Mouse (Mus musculus): ENCODE measurements around the gene Axl. TPM values are rescaled to one million over a fixed set of nuclear protein-coding genes. Genes with fewer than 3 reads are reported as not detected.

The Axl gene
- polyA plus RNA-seq, 1 experiment from 2014 or later: 103 TPM

GRCm38 (mm10) chr7:25766108-25766507, 22.4 kb downstream of the Axl start:
- 0 out of 2 replicates have a peak, but pooled peaks cover 6% of the 10 kb centered on the region for H3K9me3 ChIP-seq
- no peaks in the 10 kb centered on the region for H3K4me1 ChIP-seq
- H3K9ac ChIP-seq: no peak overlapping the region
- H3K36me3 ChIP-seq: peaks cover 98% of the 10 kb centered on the region
- 86% methylated on average over 6 of the region's 6 CpGs for WGBS
- no peaks in the 10 kb centered on the region for H3K27me3 ChIP-seq
- H3K27ac ChIP-seq: no peak overlapping the region
- ATAC-seq (ENCODE audit: low FRiP score, low read depth): no peak
- no peak overlapping the region for H3K4me3 ChIP-seq
- no peak overlapping the region for H3K4me2 ChIP-seq (replicated peaks)

GRCm38 (mm10) chr7:25764221-25764620, 24.3 kb downstream of the Axl start:
- H3K4me3 ChIP-seq: no peak overlapping the region
- H3K4me2 ChIP-seq (replicated peaks): no peak overlapping the region
- no peak overlapping the region for H3K9ac ChIP-seq
- no peak overlapping the region for H3K27ac ChIP-seq
- H3K27me3 ChIP-seq: no peaks in the 10 kb centered on the region
- no peak for ATAC-seq (ENCODE audit: low FRiP score, low read depth)
- H3K36me3 ChIP-seq: peaks cover 97% of the 10 kb centered on the region
- H3K4me1 ChIP-seq: no peaks in the 10 kb centered on the region
- H3K9me3 ChIP-seq: 0 out of 2 replicates have a peak, but pooled peaks cover 6% of the 10 kb centered on the region
- WGBS: 42% methylated on average over 5 of the region's 5 CpGs

GRCm38 (mm10) chr7:25763678-25764077, 24.8 kb downstream of the Axl start:
- H3K36me3 ChIP-seq: peaks cover 97% of the 10 kb centered on the region
- H3K4me1 ChIP-seq: no peaks in the 10 kb centered on the region
- 0 out of 2 replicates have a peak, but pooled peaks cover 6% of the 10 kb centered on the region for H3K9me3 ChIP-seq
- 59% methylated on average over 11 of the region's 11 CpGs for WGBS
- ATAC-seq (ENCODE audit: low FRiP score, low read depth): no peak
- no peak overlapping the region for H3K9ac ChIP-seq
- no peaks in the 10 kb centered on the region for H3K27me3 ChIP-seq
- H3K4me2 ChIP-seq (replicated peaks): no peak overlapping the region
- H3K4me3 ChIP-seq: no peak overlapping the region
- no peak overlapping the region for H3K27ac ChIP-seq

- Histone ChIP-seq H3K9me3 (no peaks in the 10 kb centered on the region), H3K27me3 (no peaks in the 10 kb centered on the region), H3K9ac (no peak overlapping the region), H3K36me3 (peaks cover 85% of the 10 kb centered on the region), H3K4me3 (no peak overlapping the region), H3K4me2 (replicated peaks) (no peak overlapping the region), H3K4me1 (no peaks in the 10 kb centered on the region), H3K27ac (no peak overlapping the region)
- 89% methylated on average over 10 of the region's 10 CpGs for WGBS
- ATAC-seq (ENCODE audit: low FRiP score, low read depth): no peak
Observed at GRCm38 (mm10) chr7:25761354-25761753, 27.2 kb downstream of the Axl start.

- H3K4me2 ChIP-seq (replicated peaks): peak overlapping the region; percentile 89
- H3K4me3 ChIP-seq: peak overlapping the region; percentile 99
- H3K36me3 ChIP-seq: peaks cover 46% of the 10 kb centered on the region
- WGBS: under 1% methylated on average over 18 of the region's 18 CpGs
- ATAC-seq (ENCODE audit: low FRiP score, low read depth): peak; percentile 37
- no peaks in the 10 kb centered on the region for H3K9me3 ChIP-seq
- H3K4me1 ChIP-seq: peaks cover 22% of the 10 kb centered on the region
- H3K27ac ChIP-seq: peak overlapping the region; percentile 99
- H3K9ac ChIP-seq: peak overlapping the region; percentile 66
- no peaks in the 10 kb centered on the region for H3K27me3 ChIP-seq
Observed at GRCm38 (mm10) chr7:25756011-25756410, 32.5 kb downstream of the Axl start.

GRCm38 (mm10) chr7:25755468-25755833, 33.1 kb downstream of the Axl start:
- peaks cover 22% of the 10 kb centered on the region for H3K4me1 ChIP-seq
- peak overlapping the region; percentile 66 for H3K9ac ChIP-seq
- no peaks in the 10 kb centered on the region for H3K27me3 ChIP-seq
- peak overlapping the region; percentile 99 for H3K4me3 ChIP-seq
- H3K27ac ChIP-seq: peak overlapping the region; percentile 99
- WGBS: under 1% methylated on average over 15 of the region's 15 CpGs
- peaks cover 46% of the 10 kb centered on the region for H3K36me3 ChIP-seq
- H3K9me3 ChIP-seq: no peaks in the 10 kb centered on the region
- peak overlapping the region; percentile 89 for H3K4me2 ChIP-seq (replicated peaks)
- peak; percentile 52 for ATAC-seq (ENCODE audit: low FRiP score, low read depth)

- Histone ChIP-seq H3K9me3 (no peaks in the 10 kb centered on the region), H3K27ac (peak within 1 kb of the TSS; percentile 99), H3K9ac (peak within 1 kb of the TSS; percentile 97), H3K36me3 (peaks cover 44% of the 10 kb centered on the region), H3K4me1 (peaks cover 22% of the 10 kb centered on the region), H3K4me3 (peak within 1 kb of the TSS; percentile 99), H3K27me3 (no peaks in the 10 kb centered on the region), H3K4me2 (replicated peaks) (peak within 1 kb of the TSS; percentile 89)
- ATAC-seq (ENCODE audit: low FRiP score, low read depth): peak; percentile 94
- under 1% methylated on average over 55 of the region's 55 CpGs for WGBS
Observed at GRCm38 (mm10) chr7:25754738-25755467, 33.6 kb downstream of the Axl start, which contains the start of gene Hnrnpul1. Gene Hnrnpul1, minus strand, starts transcription at chr7:25754757.

GRCm38 (mm10) chr7:25754439-25754737, 34.1 kb downstream of the Axl start:
- Histone ChIP-seq H3K27me3 (no peaks in the 10 kb centered on the region), H3K4me3 (peak overlapping the region; percentile 99), H3K9me3 (no peaks in the 10 kb centered on the region), H3K9ac (peak overlapping the region; percentile 97), H3K4me1 (peaks cover 22% of the 10 kb centered on the region), H3K36me3 (peaks cover 45% of the 10 kb centered on the region), H3K27ac (peak overlapping the region; percentile 99), H3K4me2 (replicated peaks) (peak overlapping the region; percentile 82)
- WGBS: 0% methylated on average over 30 of the region's 30 CpGs
- no peak for ATAC-seq (ENCODE audit: low FRiP score, low read depth)

- H3K4me3 ChIP-seq: peak overlapping the region; percentile 99
- H3K9me3 ChIP-seq: no peaks in the 10 kb centered on the region
- peak overlapping the region; percentile 82 for H3K4me2 ChIP-seq (replicated peaks)
- H3K4me1 ChIP-seq: peaks cover 22% of the 10 kb centered on the region
- H3K9ac ChIP-seq: peak overlapping the region; percentile 97
- peaks cover 45% of the 10 kb centered on the region for H3K36me3 ChIP-seq
- under 1% methylated on average over 46 of the region's 46 CpGs for WGBS
- ATAC-seq (ENCODE audit: low FRiP score, low read depth): peak; percentile 1; the same call in 1 of the 2 replicates
- peak overlapping the region; percentile 99 for H3K27ac ChIP-seq
- no peaks in the 10 kb centered on the region for H3K27me3 ChIP-seq
Observed at GRCm38 (mm10) chr7:25753643-25754438, 34.7 kb downstream of the Axl start.

- peaks cover 45% of the 10 kb centered on the region for H3K36me3 ChIP-seq
- H3K27me3 ChIP-seq: no peaks in the 10 kb centered on the region
- no peaks in the 10 kb centered on the region for H3K9me3 ChIP-seq
- H3K4me2 ChIP-seq (replicated peaks): peak overlapping the region; percentile 82
- ATAC-seq (ENCODE audit: low FRiP score, low read depth): no peak
- H3K27ac ChIP-seq: 0 out of 2 replicates have a peak overlapping the region, but pooled peaks have one; percentile 10
- peaks cover 22% of the 10 kb centered on the region for H3K4me1 ChIP-seq
- peak overlapping the region; percentile 99 for H3K4me3 ChIP-seq
- peak overlapping the region; percentile 97 for H3K9ac ChIP-seq
Observed at GRCm38 (mm10) chr7:25753076-25753475, 35.4 kb downstream of the Axl start.

- Histone ChIP-seq H3K4me1 (peaks cover 6% of the 10 kb centered on the region), H3K27me3 (no peaks in the 10 kb centered on the region), H3K4me3 (no peak overlapping the region), H3K9me3 (no peaks in the 10 kb centered on the region), H3K4me2 (replicated peaks) (no peak overlapping the region), H3K27ac (no peak overlapping the region), H3K36me3 (peaks cover 99% of the 10 kb centered on the region), H3K9ac (no peak overlapping the region)
- 82% methylated on average over 3 of the region's 3 CpGs for WGBS
- ATAC-seq (ENCODE audit: low FRiP score, low read depth): no peak
Observed at GRCm38 (mm10) chr7:25746844-25747243, 41.7 kb downstream of the Axl start.

- Histone ChIP-seq H3K9ac (no peak overlapping the region), H3K4me1 (no peaks in the 10 kb centered on the region), H3K4me3 (no peak overlapping the region), H3K4me2 (replicated peaks) (no peak overlapping the region), H3K27ac (no peak overlapping the region), H3K36me3 (peaks cover 99% of the 10 kb centered on the region), H3K9me3 (no peaks in the 10 kb centered on the region), H3K27me3 (no peaks in the 10 kb centered on the region)
- WGBS: 91% methylated on average over 3 of the region's 3 CpGs
- no peak for ATAC-seq (ENCODE audit: low FRiP score, low read depth)
Observed at GRCm38 (mm10) chr7:25738277-25738676, 50.2 kb downstream of the Axl start.
